Mouse (Mus musculus) olfactory bulb, adult 2 months (tissue): ENCODE data around the gene Dcaf8.

Experiments used
- CTCF ChIP-seq: fragments of 200-500 bp; IDR thresholded peaks from 2 replicates; pipeline ENCODE4 v1.5.1; 2012; ENCODE audit warnings: low read depth, mild to moderate bottlenecking, low read length, moderate library complexity; ENCODE audit not compliant: insufficient read depth
- POLR2A ChIP-seq: fragments of 200-500 bp; IDR thresholded peaks from 2 replicates; pipeline ENCODE4 v1.6.1; 2012; ENCODE audit warnings: mild to moderate bottlenecking, low read depth, low read length, moderate library complexity; ENCODE audit not compliant: insufficient read depth

- TF ChIP-seq CTCF (no peak), POLR2A (no peak)
Observed at GRCm38 (mm10) chr1:172172381-172172780, 24.5 kb downstream of the Dcaf8 start.
